Mouse (Mus musculus): ENCODE data around the gene Pank2.

- TF ChIP-seq CTCF (IDR thresholded peaks at IDR 0.05; ENCODE audit: borderline replicate concordance, insufficient read depth, low read depth, low read length) (no peak), POLR2A (IDR thresholded peaks at IDR 0.05; ENCODE audit: borderline replicate concordance, insufficient read depth, low read length) (no peak)
Measured at GRCm38 (mm10) chr2:131281596-131281995, 19.3 kb downstream of the Pank2 start.
